Mouse (Mus musculus) telencephalon, adult 2 months (tissue): ENCODE measurements at regions not wholly inside any gene's neighbourhood (a gene's known extent, or its start where the extent isn't known, plus 50 kb on each side); places are given as distances from the start of the nearest gene placed in this dataset.

Source experiments
- DNase-seq: peaks from one replicate; pipeline ENCODE4 v3.0.0-alpha.2; 2011; ENCODE audit warnings: low read depth, low spot score

DNA sequence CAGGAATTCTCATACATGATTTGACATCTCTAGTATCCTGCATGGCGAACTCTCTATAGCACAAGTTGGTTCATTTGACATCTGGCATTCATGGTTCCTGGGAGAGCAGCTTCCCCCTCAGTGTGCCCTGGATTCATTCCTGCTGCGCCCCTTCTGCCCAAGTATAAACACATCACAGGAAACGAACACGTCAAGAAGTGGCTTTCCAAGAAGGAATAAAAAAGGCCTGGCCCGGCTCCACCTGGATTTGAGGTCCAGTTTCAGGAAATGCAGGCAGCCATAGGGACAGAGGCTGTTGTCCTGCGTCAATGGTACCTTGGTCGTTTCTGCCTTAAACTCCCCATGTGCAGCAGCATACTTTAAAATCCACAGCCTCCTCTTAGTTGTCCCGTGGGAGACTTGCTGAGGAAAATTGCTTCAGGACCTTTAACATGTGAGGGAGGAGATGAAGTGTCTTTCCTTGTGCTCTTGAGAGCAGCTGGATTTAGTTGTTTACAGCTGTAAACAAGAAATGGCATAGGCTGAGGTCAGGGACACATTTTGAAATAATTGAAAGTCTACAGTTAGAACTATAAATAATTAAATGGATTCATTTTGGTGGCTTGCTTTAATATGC is 226.9 kb upstream of the Nr2f1 start:
- DNase-seq = no peak

DNA sequence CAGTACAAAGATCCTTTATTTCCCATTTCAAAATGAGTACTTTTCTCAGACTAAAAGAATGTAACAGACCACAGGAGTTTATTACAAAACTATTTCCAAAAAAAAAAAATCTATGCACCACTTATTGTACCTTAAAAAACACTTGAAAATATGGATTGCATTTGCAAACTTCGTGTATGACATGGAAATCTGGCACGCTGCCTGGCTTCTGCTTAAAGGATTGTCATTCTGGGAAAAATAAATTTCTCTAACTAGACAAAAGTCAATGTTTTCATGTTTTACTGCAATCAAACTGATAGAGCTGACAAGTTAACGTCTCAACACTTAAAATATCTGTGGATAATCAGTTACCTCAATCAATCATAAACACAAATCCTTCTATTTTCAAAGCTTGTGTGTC is 205.5 kb upstream of the Nr2f1 start:
- no peak for DNase-seq

GRCm38 (mm10) chr13:78383761-78384160 is 184.2 kb upstream of the Nr2f1 start:
- DNase-seq = no peak

DNA sequence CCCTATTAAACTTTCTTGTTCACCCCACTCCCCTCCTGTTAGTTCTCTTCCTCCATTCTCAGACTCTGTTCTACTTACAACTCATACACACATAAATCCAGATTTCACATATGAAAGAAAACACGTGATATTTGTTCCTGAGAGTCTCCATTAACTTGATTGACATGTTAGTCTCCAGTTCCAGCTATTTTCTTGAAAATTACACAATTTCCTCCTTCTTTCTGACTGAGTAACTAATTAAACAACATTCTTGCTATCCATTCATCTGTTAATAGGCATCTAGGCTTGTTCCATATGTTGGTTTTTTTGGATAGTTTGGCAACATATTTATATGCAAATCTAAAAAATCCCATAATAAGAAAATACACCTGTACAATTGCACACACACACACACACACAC is 161.7 kb upstream of the Nr2f1 start:
- no peak for DNase-seq

- no peak for DNase-seq
Measured at GRCm38 (mm10) chr13:78348830-78349229, 149.3 kb upstream of the Nr2f1 start.

DNA sequence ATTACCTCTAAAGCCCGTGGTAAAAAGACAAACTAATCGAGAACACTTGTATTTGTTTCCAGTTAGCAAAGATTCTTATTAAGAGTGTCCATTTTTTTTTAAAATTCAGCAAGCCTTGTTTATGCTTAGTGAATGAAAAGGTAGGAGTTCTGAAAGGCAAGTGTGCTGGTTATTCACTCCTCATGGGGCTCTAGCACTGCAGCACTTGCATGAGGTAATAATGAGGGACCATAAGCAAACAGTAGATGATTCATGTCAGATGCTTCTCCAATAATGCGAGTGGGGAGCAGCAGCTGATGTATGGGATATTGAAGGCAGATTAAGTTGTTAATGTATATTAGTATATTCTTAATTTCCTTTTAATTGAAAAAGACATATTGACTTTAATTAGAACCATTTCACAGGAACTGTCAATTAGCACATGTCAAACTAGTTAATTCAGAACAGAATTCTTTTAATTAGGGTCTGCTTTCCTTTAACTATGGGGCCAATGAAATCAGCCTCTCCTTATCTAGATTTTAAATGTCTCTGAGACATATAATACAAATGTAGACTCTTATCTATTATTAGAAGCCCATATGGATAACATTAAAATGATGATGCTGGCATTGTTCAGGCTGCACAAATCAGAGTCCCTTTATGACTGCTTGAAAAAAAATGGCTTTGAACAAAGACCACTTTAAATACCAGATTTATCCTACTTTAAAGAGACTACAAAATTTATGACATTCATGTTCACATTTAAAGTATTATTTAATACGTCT is 125.1 kb upstream of the Nr2f1 start:
- no peak for DNase-seq

DNA sequence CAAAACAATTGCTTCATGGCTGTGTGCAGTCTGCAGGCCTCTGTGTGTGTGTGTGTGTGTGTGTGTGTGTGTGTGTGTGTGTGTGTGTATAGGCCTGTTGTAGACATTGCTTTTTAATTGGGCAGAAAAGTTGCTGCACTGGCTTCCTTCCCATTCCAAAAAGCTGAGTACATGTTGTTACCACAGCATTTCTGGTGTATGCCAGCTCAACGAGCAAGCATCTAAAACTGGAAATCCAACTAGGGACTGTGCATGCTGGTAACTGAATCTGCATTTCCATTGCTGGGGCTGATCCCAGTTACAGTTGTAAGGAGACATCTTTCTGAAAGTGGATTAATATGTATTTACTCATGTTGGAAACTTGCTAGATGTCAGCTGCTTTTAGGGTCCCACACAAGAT is 123.6 kb upstream of the Nr2f1 start:
- DNase-seq = no peak

DNA sequence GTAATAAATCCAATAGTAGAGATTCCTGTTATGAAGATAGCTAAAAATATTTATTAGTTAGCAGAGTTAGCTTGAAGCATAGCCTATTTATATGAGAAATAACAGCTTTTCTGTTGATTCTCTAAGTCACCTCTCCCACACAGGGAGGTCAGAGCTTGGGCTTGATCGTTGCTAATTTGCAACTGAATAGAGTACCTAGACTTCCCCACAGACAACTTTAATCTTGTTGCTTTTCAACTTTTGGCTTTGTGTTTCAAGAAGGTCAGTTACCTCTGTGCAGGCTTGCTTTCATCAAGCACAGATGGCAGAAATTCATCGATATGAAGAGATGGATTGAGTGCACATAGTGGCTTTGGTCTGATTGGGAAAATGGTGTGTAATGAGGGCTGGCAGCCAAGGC is 118.9 kb upstream of the Nr2f1 start:
- no peak for DNase-seq

- DNase-seq = no peak
Measured at GRCm38 (mm10) chr13:78310837-78311236, 111.3 kb upstream of the Nr2f1 start.
